Mouse (Mus musculus): Measurements from ENCODE around the gene Rbm8a. TPM values are rescaled to one million over a fixed set of nuclear protein-coding genes. Genes with fewer than 3 reads are reported as not detected.

Gene Rbm8a
- polyA plus RNA-seq, 1 experiment, result 344 TPM

- Histone ChIP-seq H3K4me3 (ENCODE audit: low read depth, low read length) (peak overlapping the region; percentile 97), H3K36me3 (ENCODE audit: control insufficient read depth, insufficient read depth, low read length, poor library complexity, severe bottlenecking) (no peaks in the 10 kb centered on the region), H3K27me3 (ENCODE audit: control insufficient read depth, insufficient read depth, low read length, poor library complexity, severe bottlenecking) (no peaks in the 10 kb centered on the region), H3K4me1 (ENCODE audit: control insufficient read depth, insufficient read depth, low read length) (peaks cover 2% of the 10 kb centered on the region), H3K9me3 (replicated peaks; ENCODE audit: control insufficient read depth, insufficient read depth, low read length, poor library complexity, severe bottlenecking) (no peaks in the 10 kb centered on the region), H3K27ac (ENCODE audit: insufficient read depth, low read length) (peak overlapping the region; percentile 35), H3K9ac (ENCODE audit: low read depth, poor library complexity, severe bottlenecking) (peak overlapping the region; percentile 56)
- TF ChIP-seq EP300 (IDR thresholded peaks at IDR 0.05; ENCODE audit: insufficient read depth, low read depth, low read length) (no peak), CTCF (IDR thresholded peaks at IDR 0.05; ENCODE audit: low read depth, low read length) (no peak), POLR2A (IDR thresholded peaks at IDR 0.05; ENCODE audit: insufficient read depth, low read length) (no peak)
Observed at GRCm38 (mm10) chr3:96593374-96593773, 36.4 kb upstream of the Rbm8a start.

- H3K36me3 ChIP-seq (ENCODE audit: control insufficient read depth, insufficient read depth, low read length, poor library complexity, severe bottlenecking), result no peaks in the 10 kb centered on the region
- TF ChIP-seq CTCF (IDR thresholded peaks at IDR 0.05; ENCODE audit: low read depth, low read length) (peak; percentile 29), EP300 (IDR thresholded peaks at IDR 0.05; ENCODE audit: insufficient read depth, low read depth, low read length) (peak; percentile 58; the same call in 1 of the 2 replicates), POLR2A (IDR thresholded peaks at IDR 0.05; ENCODE audit: insufficient read depth, low read length) (peak; percentile 36)
- peak within 1 kb of the TSS; percentile 35 for H3K27ac ChIP-seq (ENCODE audit: insufficient read depth, low read length)
- H3K4me1 ChIP-seq (ENCODE audit: control insufficient read depth, insufficient read depth, low read length), result peaks cover 2% of the 10 kb centered on the region
- no peaks in the 10 kb centered on the region for H3K9me3 ChIP-seq (replicated peaks; ENCODE audit: control insufficient read depth, insufficient read depth, low read length, poor library complexity, severe bottlenecking)
- H3K27me3 ChIP-seq (ENCODE audit: control insufficient read depth, insufficient read depth, low read length, poor library complexity, severe bottlenecking), result no peaks in the 10 kb centered on the region
- H3K9ac ChIP-seq (ENCODE audit: low read depth, poor library complexity, severe bottlenecking), result peak within 1 kb of the TSS; percentile 56
- peak within 1 kb of the TSS; percentile 97 for H3K4me3 ChIP-seq (ENCODE audit: low read depth, low read length)
Observed at GRCm38 (mm10) chr3:96593790-96594560, 35.8 kb upstream of the Rbm8a start, which contains the start of gene Polr3gl. Polr3gl (minus strand) TSS chr3:96594181.

GRCm38 (mm10) chr3:96594851-96595250, 34.9 kb upstream of the Rbm8a start:
- H3K4me3 ChIP-seq (ENCODE audit: low read depth, low read length), result no peak overlapping the region
- H3K27me3 ChIP-seq (ENCODE audit: control insufficient read depth, insufficient read depth, low read length, poor library complexity, severe bottlenecking), result no peaks in the 10 kb centered on the region
- peaks cover 2% of the 10 kb centered on the region for H3K4me1 ChIP-seq (ENCODE audit: control insufficient read depth, insufficient read depth, low read length)
- no peaks in the 10 kb centered on the region for H3K9me3 ChIP-seq (replicated peaks; ENCODE audit: control insufficient read depth, insufficient read depth, low read length, poor library complexity, severe bottlenecking)
- TF ChIP-seq POLR2A (IDR thresholded peaks at IDR 0.05; ENCODE audit: insufficient read depth, low read length) (no peak), EP300 (IDR thresholded peaks at IDR 0.05; ENCODE audit: insufficient read depth, low read depth, low read length) (no peak), CTCF (IDR thresholded peaks at IDR 0.05; ENCODE audit: low read depth, low read length) (no peak)
- H3K9ac ChIP-seq (ENCODE audit: low read depth, poor library complexity, severe bottlenecking), result no peak overlapping the region
- H3K27ac ChIP-seq (ENCODE audit: insufficient read depth, low read length), result no peak overlapping the region
- H3K36me3 ChIP-seq (ENCODE audit: control insufficient read depth, insufficient read depth, low read length, poor library complexity, severe bottlenecking), result no peaks in the 10 kb centered on the region

GRCm38 (mm10) chr3:96595661-96596060, 34.1 kb upstream of the Rbm8a start:
- Histone ChIP-seq H3K27ac (ENCODE audit: insufficient read depth, low read length) (no peak overlapping the region), H3K4me1 (ENCODE audit: control insufficient read depth, insufficient read depth, low read length) (peaks cover 1% of the 10 kb centered on the region), H3K9me3 (replicated peaks; ENCODE audit: control insufficient read depth, insufficient read depth, low read length, poor library complexity, severe bottlenecking) (no peaks in the 10 kb centered on the region), H3K4me3 (ENCODE audit: low read depth, low read length) (no peak overlapping the region), H3K27me3 (ENCODE audit: control insufficient read depth, insufficient read depth, low read length, poor library complexity, severe bottlenecking) (no peaks in the 10 kb centered on the region), H3K9ac (ENCODE audit: low read depth, poor library complexity, severe bottlenecking) (no peak overlapping the region), H3K36me3 (ENCODE audit: control insufficient read depth, insufficient read depth, low read length, poor library complexity, severe bottlenecking) (no peaks in the 10 kb centered on the region)
- TF ChIP-seq EP300 (IDR thresholded peaks at IDR 0.05; ENCODE audit: insufficient read depth, low read depth, low read length) (no peak), POLR2A (IDR thresholded peaks at IDR 0.05; ENCODE audit: insufficient read depth, low read length) (no peak), CTCF (IDR thresholded peaks at IDR 0.05; ENCODE audit: low read depth, low read length) (no peak)

- no peak for TF ChIP-seq EP300 (IDR thresholded peaks at IDR 0.05; ENCODE audit: insufficient read depth, low read depth, low read length)
- TF ChIP-seq CTCF (IDR thresholded peaks at IDR 0.05; ENCODE audit: low read depth, low read length), result no peak
- no peak for TF ChIP-seq POLR2A (IDR thresholded peaks at IDR 0.05; ENCODE audit: insufficient read depth, low read length)
- H3K9me3 ChIP-seq (replicated peaks; ENCODE audit: control insufficient read depth, insufficient read depth, low read length, poor library complexity, severe bottlenecking), result no peaks in the 10 kb centered on the region
- H3K4me3 ChIP-seq (ENCODE audit: low read depth, low read length), result peak within 1 kb of the TSS; percentile 56
- H3K27me3 ChIP-seq (ENCODE audit: control insufficient read depth, insufficient read depth, low read length, poor library complexity, severe bottlenecking), result no peaks in the 10 kb centered on the region
- no peak within 1 kb of the TSS for H3K27ac ChIP-seq (ENCODE audit: insufficient read depth, low read length)
- H3K9ac ChIP-seq (ENCODE audit: low read depth, poor library complexity, severe bottlenecking), result peak within 1 kb of the TSS; percentile 19
- H3K4me1 ChIP-seq (ENCODE audit: control insufficient read depth, insufficient read depth, low read length), result no peaks in the 10 kb centered on the region
- no peaks in the 10 kb centered on the region for H3K36me3 ChIP-seq (ENCODE audit: control insufficient read depth, insufficient read depth, low read length, poor library complexity, severe bottlenecking)
Observed at GRCm38 (mm10) chr3:96596228-96596707, 33.5 kb upstream of the Rbm8a start, which contains the start of gene Ankrd34a. Ankrd34a (plus strand) TSS chr3:96596636.

GRCm38 (mm10) chr3:96596855-96597254, 32.9 kb upstream of the Rbm8a start:
- Histone ChIP-seq H3K9me3 (replicated peaks; ENCODE audit: control insufficient read depth, insufficient read depth, low read length, poor library complexity, severe bottlenecking) (no peaks in the 10 kb centered on the region), H3K9ac (ENCODE audit: low read depth, poor library complexity, severe bottlenecking) (peak overlapping the region; percentile 19), H3K27ac (ENCODE audit: insufficient read depth, low read length) (no peak overlapping the region), H3K27me3 (ENCODE audit: control insufficient read depth, insufficient read depth, low read length, poor library complexity, severe bottlenecking) (no peaks in the 10 kb centered on the region), H3K36me3 (ENCODE audit: control insufficient read depth, insufficient read depth, low read length, poor library complexity, severe bottlenecking) (no peaks in the 10 kb centered on the region), H3K4me3 (ENCODE audit: low read depth, low read length) (peak overlapping the region; percentile 56), H3K4me1 (ENCODE audit: control insufficient read depth, insufficient read depth, low read length) (no peaks in the 10 kb centered on the region)
- no peak for TF ChIP-seq CTCF (IDR thresholded peaks at IDR 0.05; ENCODE audit: low read depth, low read length)
- TF ChIP-seq POLR2A (IDR thresholded peaks at IDR 0.05; ENCODE audit: insufficient read depth, low read length), result no peak
- TF ChIP-seq EP300 (IDR thresholded peaks at IDR 0.05; ENCODE audit: insufficient read depth, low read depth, low read length), result no peak
